Mouse (Mus musculus) stomach, postnatal 0 days (tissue): ENCODE measurements around the gene C730034F03Rik.

Experiments
- CTCF ChIP-seq: IDR thresholded peaks from 2 replicates; pipeline ENCODE4 v1.5.1; 2016; ENCODE audit warnings: antibody characterized with exemption, low read depth, mild to moderate bottlenecking, moderate library complexity
- EP300 ChIP-seq: optimal IDR thresholded peaks from 2 replicates; pipeline ENCODE3; 2016; ENCODE audit warnings: antibody characterized with exemption

DNA sequence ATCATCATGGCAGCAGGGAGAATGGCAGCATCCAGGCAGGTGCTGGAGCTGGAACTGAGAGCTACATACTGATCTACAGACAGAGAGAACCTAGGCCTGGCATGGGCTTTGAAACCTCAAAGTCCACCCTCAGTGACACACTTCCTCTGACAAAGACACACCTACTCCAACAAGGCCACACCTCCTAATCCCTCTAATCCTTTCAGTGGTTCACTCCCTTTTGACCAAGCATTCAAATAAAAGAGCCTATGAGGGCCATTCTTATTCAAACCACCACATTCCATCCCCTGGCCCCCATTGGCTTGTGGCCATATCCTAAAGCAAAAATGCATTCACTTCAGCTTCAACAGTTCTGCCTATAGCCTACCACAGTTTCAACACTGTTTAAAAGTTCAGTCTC lies 22.7 kb upstream of the C730034F03Rik start:
- TF ChIP-seq CTCF (no peak), EP300 (no peak)
